Mouse (Mus musculus) C2C12 (cell line): ENCODE measurements at regions not wholly inside any gene's neighbourhood (a gene's known extent, or its start where the extent isn't known, plus 50 kb on each side); places are given as distances from the start of the nearest gene placed in this dataset.

Experiments
- CTCF ChIP-seq: IDR thresholded peaks from one replicate; pipeline ENCODE4 v1.5.1; 2011; ENCODE audit not compliant: control insufficient read depth, insufficient read depth, insufficient read length
- MAX ChIP-seq: IDR thresholded peaks from one replicate; pipeline ENCODE4 v1.6.1; 2011; ENCODE audit warnings: mild to moderate bottlenecking, control low read depth

DNA sequence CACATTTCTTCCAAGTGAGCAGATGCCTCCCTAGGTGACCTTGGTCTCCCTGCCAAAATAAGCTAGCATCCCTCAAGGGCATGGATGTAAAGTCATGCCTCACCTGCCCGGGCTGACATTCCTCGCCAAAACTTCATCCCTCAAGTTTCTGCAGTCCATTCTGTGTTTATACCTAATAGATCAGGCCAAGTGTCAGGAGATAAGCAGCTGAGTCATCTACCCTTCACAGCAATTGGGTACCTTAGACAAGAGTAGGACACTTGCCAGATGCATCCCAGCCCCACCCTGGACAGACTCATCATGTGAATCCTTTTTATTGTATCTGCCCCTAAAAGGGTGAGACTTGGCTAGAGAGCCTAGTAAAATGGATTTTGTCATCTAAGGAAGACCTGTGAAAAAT, 204.1 kb upstream of the Gm21897 start:
- TF ChIP-seq CTCF (no peak), MAX (no peak)
